Mouse (Mus musculus) embryo, embryonic 10 days (tissue): ENCODE measurements around the gene Lemd1.

Experiments
- DNase-seq: peaks from one replicate; pipeline ENCODE4 v3.0.0-alpha.2; 2015; ENCODE audit warnings: low spot score

Lemd1 gene

DNA sequence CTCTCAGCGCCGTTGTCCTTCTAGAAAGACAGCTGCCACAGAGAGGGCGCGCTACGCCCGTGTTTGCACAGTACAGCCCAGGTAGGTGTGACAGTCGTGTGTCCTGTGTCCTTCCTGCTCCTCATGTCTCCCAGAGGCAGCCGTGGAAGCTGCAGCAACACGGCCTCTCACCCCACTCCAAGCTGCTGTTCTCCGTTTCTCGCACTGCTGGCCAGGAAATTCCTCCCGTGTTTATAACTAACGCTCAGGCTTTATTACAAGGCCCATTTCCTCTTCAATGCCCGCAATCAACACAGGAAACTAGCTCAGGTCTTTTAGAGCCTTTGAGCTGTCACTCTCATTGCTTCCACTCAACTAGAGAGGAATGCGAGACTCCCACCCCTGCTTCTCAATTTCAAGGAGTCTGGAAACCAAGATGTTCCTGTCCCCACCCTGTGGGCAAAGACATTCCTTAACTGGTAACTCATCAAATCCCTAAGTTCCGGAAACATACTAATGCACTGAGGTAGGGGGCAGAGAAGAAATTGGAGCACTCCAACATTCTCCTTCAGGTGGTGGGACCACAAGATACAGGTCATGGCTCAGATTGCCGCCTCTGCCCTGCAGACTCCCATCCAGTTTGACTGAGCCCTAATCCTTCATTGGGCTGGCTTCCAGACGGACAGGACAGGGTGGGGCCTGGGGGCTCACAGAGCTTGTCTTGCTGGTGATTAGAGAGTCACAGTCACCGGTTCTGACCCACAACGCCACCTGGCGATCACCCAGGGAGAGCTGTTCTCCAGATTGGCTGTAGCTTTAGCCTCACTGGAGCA is 101.3 kb downstream of the Lemd1 start:
- peak; percentile 53 for DNase-seq

DNA sequence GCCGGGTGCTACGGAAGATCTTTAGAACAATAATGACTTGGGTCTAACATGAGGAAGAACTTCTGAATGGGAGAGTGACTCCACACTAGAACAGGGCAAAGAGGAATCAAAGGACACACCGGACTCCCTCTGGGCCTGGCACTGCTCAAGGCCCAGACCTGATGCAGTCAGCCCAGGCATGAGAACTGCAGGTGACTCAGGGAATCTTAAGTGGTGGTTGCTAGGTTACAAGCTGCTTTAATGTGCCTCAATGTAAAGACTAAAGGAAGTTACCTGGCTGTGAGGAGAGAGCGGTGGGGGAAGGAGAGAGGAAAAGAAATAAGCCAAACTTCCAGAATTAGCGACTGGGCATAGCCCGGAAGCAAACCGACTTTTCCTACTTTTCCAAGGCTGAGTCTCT is 104.3 kb downstream of the Lemd1 start:
- DNase-seq = no peak

DNA sequence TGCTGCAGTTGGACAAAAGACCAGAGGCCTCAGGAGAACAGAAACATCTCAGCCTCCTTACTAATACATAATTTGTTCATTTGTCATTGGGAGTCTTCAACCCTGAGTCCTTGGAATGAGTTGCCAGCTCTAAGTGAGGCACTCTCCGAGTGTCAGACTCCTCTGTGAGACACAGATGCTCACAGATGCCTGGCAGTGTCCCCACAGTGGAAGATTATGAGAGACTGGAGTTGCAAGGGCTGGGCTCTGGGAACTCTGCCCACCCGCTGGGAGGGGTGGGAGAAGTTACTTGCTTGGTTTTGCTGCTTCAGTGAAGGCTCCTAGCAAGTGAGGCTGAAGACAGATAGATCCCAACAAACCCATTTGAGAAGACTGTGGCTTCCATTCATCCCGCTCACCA is 104.8 kb downstream of the Lemd1 start:
- DNase-seq = no peak

DNA sequence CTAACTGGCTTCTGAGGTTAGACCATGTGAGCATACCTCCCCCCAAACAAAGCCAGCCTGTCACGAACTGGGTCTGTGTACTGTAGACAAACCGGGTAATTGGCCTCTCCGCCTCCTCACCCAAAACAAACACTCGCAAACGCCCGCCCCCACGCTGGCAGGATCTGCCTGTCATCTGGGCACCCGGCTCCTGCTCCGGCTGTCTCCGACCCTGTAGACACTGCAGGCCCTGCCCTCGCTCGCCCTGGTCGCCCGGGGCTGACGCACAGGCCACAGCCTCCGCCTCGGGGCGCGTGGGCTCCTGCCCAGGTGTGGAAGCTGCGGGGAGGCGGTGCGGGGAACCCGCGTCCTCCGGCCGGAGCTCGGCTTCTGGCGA is 107.2 kb downstream of the Lemd1 start, which contains the start of gene Klhdc8a:
Klhdc8a (plus strand) TSS at position 202 of the 376 bp plus-strand sequence.
- DNase-seq = peak; percentile 46

DNA sequence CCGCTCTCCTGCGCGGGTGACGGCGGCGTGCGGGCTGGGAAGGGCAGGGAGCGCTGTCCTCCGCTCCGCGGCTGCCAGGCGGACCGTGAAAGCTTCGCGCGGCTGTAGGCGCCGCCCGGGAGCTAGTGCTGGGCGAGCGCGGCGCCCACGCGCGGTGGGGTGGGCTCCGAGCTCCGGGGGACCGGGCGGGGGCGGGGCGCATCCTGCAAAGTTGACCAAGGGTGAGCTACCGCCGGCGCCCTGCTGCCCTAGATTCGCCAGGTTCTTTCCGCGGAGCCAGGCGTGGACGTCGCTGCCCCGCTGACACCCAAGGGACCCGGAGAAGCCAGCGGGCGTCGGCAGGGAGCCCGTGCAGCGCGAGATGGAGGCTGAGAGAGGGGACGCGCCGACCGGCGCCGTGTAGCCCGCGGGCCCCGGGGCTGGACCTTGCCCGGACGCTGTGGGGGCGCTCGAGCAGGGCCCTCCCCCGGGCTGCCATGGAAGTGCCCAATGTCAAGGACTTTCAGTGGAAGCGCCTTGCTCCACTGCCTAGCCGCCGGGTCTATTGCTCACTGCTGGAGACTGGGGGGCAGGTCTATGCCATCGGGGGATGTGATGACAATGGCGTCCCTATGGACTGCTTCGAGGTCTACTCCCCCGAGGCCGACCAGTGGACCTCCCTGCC is 107.7 kb downstream of the Lemd1 start:
- peak; percentile 50 for DNase-seq

DNA sequence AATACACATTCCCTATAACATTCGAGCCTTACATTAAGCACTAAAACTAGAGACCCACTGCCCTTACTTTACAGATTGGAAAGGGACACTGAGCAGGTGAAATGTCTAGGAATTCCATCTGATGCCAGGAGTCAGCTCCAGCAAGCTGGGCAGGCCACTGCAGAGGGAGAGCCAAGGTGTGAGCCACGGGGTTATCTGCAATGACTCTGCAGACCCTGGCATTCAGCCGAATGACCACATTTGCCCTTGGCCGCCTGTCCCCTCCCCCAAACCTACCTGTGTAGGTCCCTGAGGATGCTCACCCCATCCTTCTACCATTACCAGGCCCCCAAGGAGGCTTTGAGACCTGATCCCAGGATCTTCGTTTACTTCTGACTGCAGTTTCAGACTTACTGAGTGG is 108.5 kb downstream of the Lemd1 start:
- DNase-seq = no peak

DNA sequence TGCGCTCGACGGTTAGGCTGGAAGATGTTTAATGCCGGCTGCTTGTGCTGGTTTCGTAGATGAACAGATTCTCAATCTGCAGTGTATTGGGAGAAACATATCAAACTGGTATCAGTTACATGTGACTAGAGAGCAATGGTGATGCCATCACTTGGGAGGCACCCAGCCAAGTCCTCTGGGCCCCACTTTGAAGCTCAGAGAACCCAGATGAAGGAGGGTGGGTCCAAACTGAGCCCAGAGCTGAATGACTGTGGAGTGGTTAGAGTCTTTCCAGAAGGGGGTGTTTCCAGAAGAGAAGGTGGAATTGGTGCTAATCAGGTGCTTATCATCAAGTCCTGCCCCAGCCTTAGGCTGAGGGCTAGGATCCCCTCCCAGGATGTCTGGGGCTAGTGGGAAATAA is 110.0 kb downstream of the Lemd1 start:
- no peak for DNase-seq

DNA sequence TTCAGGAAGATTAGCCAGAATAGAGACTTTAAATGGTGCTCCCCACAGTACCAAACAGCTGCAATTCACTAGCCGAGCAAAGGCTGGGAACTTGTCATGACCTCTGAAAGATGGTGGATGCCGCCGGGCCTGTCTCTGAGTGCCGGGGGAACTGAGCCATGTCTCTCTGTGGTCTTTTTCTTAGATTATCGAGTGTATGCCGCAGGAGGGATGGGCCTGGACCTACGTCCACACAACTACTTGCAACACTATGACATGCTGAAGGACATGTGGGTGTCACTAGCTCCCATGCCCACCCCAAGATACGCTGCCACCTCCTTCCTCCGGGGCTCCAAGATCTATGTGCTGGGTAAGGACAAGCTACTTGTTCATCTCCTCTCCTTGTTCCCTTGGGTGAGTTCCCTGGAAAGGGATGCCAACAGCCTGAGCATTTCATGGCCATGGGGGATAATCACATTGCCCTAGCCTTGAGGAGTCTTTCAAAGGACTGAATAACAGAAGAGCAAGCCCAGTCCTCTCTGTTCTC is 111.2 kb downstream of the Lemd1 start:
- DNase-seq = no peak

DNA sequence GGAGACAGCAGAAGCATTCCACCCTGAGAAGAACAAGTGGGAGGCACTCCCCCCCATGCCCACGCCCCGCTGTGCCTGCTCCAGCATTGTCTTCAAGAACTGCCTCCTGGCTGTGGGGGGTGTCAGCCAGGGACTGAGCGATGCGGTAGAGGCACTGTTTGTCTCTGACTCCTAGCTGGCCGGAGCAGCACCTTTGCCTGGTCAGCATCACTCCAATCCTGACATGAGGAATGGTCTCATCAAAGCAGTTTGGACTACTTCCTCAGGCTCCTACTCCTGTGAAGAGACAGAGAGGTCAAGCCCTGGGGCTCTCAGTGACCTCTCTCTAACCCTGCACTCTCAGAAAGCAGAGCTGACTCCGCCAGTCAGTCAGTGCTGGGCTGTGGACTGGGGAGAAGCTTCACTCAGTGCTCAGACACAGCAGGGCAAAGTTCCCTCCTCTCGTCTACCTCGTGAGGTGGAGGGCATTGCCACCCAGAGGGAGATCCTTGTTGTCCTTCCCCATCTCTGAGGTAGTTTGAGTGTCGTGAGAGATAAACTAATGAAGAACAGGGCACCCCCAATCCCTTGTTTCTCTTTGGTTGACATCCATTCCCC is 113.5 kb downstream of the Lemd1 start:
- peak; percentile 75 for DNase-seq

DNA sequence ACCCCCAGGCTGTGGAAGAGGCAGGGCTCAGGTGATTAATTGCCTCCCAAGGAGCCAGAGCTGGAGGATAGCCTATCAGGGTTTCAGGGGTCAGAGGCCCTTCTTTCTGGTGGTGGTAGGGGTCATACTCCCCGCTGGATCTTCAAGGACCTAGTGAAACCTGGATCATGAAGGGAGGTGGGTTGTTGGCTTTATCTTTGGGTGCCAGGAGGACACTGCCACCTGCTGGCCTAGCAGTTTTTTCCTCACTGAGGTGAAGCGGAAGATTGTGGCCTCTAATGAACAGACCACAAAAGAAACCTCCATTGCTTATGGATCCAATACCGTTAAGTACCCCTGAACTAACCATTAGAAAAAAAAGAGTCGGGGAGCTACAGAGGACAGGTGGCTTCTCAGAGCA is 114.9 kb downstream of the Lemd1 start:
- peak; percentile 76 for DNase-seq

DNA sequence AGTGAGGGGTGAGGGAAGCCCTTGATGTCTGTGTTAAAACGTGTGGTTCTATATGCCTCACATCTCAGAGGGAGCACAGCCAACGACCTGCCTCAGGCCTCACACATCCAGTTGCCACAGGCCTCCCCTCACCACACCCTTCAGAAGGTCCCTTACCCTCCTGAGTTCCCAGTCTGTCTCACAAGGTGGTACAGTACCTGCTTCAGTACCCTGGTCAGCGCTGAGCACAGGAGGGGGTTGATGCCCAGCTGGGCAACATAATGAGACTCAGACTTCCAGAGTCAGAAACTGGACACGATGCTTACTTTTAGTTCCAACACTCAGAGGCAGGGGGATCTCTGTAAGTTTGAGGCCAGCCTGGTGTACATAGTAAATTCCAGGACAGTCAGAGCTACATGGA is 115.6 kb downstream of the Lemd1 start:
- DNase-seq = peak; percentile 62

DNA sequence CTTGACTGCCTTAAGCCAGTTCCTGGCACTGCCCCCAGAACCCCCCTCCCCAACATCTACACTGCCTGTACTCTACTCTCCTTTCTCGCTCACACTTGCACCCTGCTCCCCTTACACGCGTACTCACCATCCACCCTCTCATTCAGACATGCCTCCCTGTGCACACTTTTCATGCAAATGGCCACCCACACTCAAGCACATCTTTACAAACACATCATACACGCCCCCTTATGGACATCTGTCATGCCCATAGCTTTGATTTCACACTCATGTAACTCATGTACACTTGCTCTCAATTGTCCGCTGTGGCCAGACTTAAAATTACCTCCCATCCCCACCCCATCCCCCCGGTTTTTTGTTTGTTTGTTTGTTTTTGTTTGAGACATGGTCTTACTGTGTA is 116.7 kb downstream of the Lemd1 start:
- no peak for DNase-seq

DNA sequence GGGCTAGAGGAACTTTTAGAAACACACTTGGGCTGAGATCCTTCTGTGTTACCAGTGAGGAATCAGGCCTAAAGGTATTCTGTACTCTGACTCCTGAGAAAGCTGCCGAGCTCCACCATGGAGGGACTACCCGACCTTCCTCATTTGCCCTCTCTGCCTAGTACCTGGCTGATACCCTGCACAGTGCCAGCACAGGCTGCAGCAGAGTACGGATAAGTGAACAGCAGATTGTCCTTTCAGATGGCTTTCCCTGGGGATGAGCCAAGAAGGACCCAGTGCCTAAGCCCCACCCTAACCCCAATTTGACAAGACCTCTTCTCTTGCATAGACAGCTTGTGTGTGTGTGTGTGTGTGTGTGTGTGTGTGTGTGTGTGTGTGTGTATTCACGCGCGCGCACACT is 117.4 kb downstream of the Lemd1 start:
- no peak for DNase-seq
